Mouse (Mus musculus) stomach, postnatal 0 days (tissue): Measurements from ENCODE around the gene Hmga2. TPM values are rescaled to one million over a fixed set of nuclear protein-coding genes. Genes with fewer than 3 reads are reported as not detected.

Source experiments
- ATAC-seq: fragments of 200-750 bp; cut with Nextera tagmentation; 2 replicates; pipeline ENCODE4 v1.8.0; 2017; ENCODE audit not compliant: low FRiP score, low TSS enrichment
- DNase-seq: peaks from one replicate; pipeline ENCODE4 v3.0.0-alpha.2; 2016; ENCODE audit warnings: low spot score
- H3K27ac ChIP-seq: fragments of 300-500 bp; sonication (generic); replicated peaks from 2 replicates; pipeline ENCODE4 v1.5.1; 2014; ENCODE audit warnings: mild to moderate bottlenecking, control low read depth
- H3K27me3 ChIP-seq: fragments of 300-500 bp; sonication (generic); 2 replicates; pipeline ENCODE4 v1.6.1; 2014; ENCODE audit warnings: low read length; ENCODE audit not compliant: control insufficient read depth, insufficient read depth
- H3K36me3 ChIP-seq: fragments of 300-500 bp; sonication (generic); 2 replicates; pipeline ENCODE4 v1.6.1; 2014; ENCODE audit warnings: low read length, mixed read lengths; ENCODE audit not compliant: control insufficient read depth, insufficient read depth
- H3K4me1 ChIP-seq: fragments of 300-500 bp; sonication (generic); replicated peaks from 2 replicates; pipeline ENCODE4 v1.6.1; 2014; ENCODE audit warnings: antibody characterized with exemption; ENCODE audit not compliant: control insufficient read depth, insufficient read depth
- H3K4me2 ChIP-seq: fragments of 300-500 bp; sonication (generic); replicated peaks from 2 replicates; pipeline ENCODE4 v1.6.1; 2014; ENCODE audit warnings: low read depth, mild to moderate bottlenecking, control low read depth, moderate library complexity
- H3K4me3 ChIP-seq: fragments of 300-500 bp; sonication (generic); 2 replicates; pipeline ENCODE4 v1.5.1; 2014; ENCODE audit warnings: low read depth, low read length, control low read depth
- H3K9ac ChIP-seq: fragments of 300-500 bp; sonication (generic); 2 replicates; pipeline ENCODE4 v1.6.1; 2014; ENCODE audit warnings: mild to moderate bottlenecking, low read length, control low read depth, mixed read lengths
- H3K9me3 ChIP-seq: fragments of 300-500 bp; sonication (generic); 2 replicates; pipeline ENCODE4 v1.6.1; 2016; ENCODE audit warnings: low read length; ENCODE audit not compliant: control insufficient read depth
- CTCF ChIP-seq: IDR thresholded peaks from 2 replicates; pipeline ENCODE4 v1.5.1; 2016; ENCODE audit warnings: antibody characterized with exemption, low read depth, mild to moderate bottlenecking, moderate library complexity
- EP300 ChIP-seq: optimal IDR thresholded peaks from 2 replicates; pipeline ENCODE3; 2016; ENCODE audit warnings: antibody characterized with exemption
- WGBS: fragments of 180-500 bp; shearing (Covaris S2); extraction: QIAGEN DNeasy Blood & Tissue Kit; methylation state at CpG from one replicate; pipeline ENCODE4 v1.1.7; 2014; 5-methylcytosine and 5-hydroxymethylcytosine counted together
- polyA plus RNA-seq: library from polyadenylated mRNA; unstranded; fragments of >200 nt; fragmentation: Nextera tagmentation; extraction: Ambion mirVana; gene quantifications from 2 replicates; pipeline ENCODE4 v1.2.1, GENCODE M21; 2015

Gene Hmga2
- polyA plus RNA-seq, 1 experiment from 2014 or later = 3.6 TPM

- DNase-seq (no peak), ATAC-seq (no peak)
- 69% methylated on average over 5 of the region's 5 CpGs for WGBS
- no peaks in the 10 kb centered on the region for H3K36me3 ChIP-seq
- no peak overlapping the region for H3K9ac ChIP-seq
- H3K9me3 ChIP-seq = no peaks in the 10 kb centered on the region
- no peaks in the 10 kb centered on the region for H3K4me1 ChIP-seq
- TF ChIP-seq EP300 (no peak), CTCF (no peak)
- no peaks in the 10 kb centered on the region for H3K27me3 ChIP-seq
- H3K27ac ChIP-seq = no peak overlapping the region
- no peak overlapping the region for H3K4me3 ChIP-seq
- no peak overlapping the region for H3K4me2 ChIP-seq
Measured at GRCm38 (mm10) chr10:120465121-120465520, 11.1 kb downstream of the Hmga2 start.

DNA sequence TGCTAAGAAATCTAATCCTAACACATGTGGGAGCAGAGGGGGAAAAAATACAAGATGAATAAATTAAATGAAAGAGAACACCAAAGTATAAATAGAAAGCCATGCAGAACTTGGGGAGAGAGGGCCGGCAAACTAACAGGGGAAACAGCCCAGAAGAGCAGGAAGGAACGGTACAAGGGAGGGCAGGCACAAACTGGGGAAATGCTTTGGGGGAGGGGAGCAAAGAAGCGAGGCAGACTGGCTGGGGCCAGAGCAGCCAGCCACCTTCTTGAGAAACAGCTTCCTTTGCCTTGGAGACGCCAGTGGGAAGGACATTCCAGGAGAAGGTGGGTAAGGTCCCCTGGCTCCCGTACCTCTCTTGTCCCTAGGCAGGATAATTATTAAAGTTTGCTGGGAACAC lies 14.5 kb downstream of the Hmga2 start:
- no peak for ATAC-seq

DNA sequence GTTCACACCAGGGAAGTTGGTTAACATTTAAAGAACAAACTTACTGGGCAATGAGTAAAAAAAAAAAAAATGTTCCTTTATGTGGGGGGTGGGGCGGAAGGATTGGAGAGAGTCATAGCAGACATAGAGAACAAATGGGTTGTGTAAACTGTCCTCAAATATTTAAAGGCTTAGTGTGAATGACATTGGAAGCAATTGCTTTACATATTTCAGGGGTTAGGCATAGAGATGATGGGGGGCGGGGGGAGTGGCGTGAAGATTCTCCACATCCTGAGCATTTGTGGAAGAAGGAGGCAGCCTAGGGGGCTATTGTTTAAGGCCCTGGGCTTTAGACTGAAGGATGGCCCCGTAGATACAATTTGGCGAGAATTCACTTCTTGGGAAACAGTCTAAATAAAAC lies 15.0 kb downstream of the Hmga2 start:
- DNase-seq (no peak), ATAC-seq (no peak)
- no peaks in the 10 kb centered on the region for H3K36me3 ChIP-seq
- no peak overlapping the region for H3K4me3 ChIP-seq
- TF ChIP-seq CTCF (no peak), EP300 (no peak)
- no peak overlapping the region for H3K9ac ChIP-seq
- H3K4me1 ChIP-seq = no peaks in the 10 kb centered on the region
- H3K9me3 ChIP-seq = no peaks in the 10 kb centered on the region
- 46% methylated on average over 5 of the region's 5 CpGs for WGBS
- no peak overlapping the region for H3K4me2 ChIP-seq
- H3K27ac ChIP-seq = peak overlapping the region; percentile 49
- no peaks in the 10 kb centered on the region for H3K27me3 ChIP-seq

More for the DNA sequence above, 14.5 kb downstream of the Hmga2 start:
- H3K4me2 ChIP-seq = no peak overlapping the region; the same call in 1 of the 2 replicates
- peak; percentile 34 for DNase-seq
- peak overlapping the region; percentile 49 for H3K27ac ChIP-seq
- no peak overlapping the region for H3K4me3 ChIP-seq
- H3K36me3 ChIP-seq = no peaks in the 10 kb centered on the region
- TF ChIP-seq CTCF (no peak), EP300 (no peak)
- H3K9me3 ChIP-seq = no peaks in the 10 kb centered on the region
- no peak overlapping the region for H3K9ac ChIP-seq
- H3K4me1 ChIP-seq = no peaks in the 10 kb centered on the region
- H3K27me3 ChIP-seq = no peaks in the 10 kb centered on the region
- 24% methylated on average over 5 of the region's 5 CpGs for WGBS

DNA sequence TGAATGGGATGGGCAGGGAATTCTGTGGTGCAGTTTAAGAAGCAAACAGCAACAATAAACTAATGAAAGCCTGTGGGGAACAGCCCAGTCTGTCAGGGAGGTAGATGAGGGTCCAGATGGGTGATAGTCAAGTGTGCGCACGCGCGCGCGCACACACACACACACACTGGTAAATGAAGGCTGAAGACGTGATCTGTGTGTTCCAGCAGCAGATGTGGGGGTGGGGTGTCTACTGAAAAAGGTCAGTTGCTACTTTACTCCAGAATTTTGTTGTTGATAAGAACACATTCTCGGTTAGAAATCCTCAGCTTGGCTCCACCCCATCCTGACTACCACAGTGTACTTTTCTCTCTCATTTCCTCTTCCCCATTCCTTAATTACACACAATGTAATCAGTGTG lies 17.4 kb downstream of the Hmga2 start:
- 81% methylated on average over 8 of the region's 8 CpGs for WGBS
- DNase-seq = no peak
- H3K9me3 ChIP-seq = no peaks in the 10 kb centered on the region
- no peak overlapping the region for H3K27ac ChIP-seq
- peak; percentile 74 for ATAC-seq
- TF ChIP-seq CTCF (no peak), EP300 (no peak)
- no peaks in the 10 kb centered on the region for H3K27me3 ChIP-seq
- no peak overlapping the region for H3K4me3 ChIP-seq
- no peaks in the 10 kb centered on the region for H3K4me1 ChIP-seq
- no peak overlapping the region for H3K9ac ChIP-seq
- no peaks in the 10 kb centered on the region for H3K36me3 ChIP-seq
- no peak overlapping the region for H3K4me2 ChIP-seq

GRCm38 (mm10) chr10:120449661-120450284 lies 26.5 kb downstream of the Hmga2 start:
- TF ChIP-seq CTCF = no peak
- no peak for TF ChIP-seq EP300
- ATAC-seq (no peak), DNase-seq (no peak)
- Histone ChIP-seq H3K27me3 (no peaks in the 10 kb centered on the region), H3K9me3 (no peaks in the 10 kb centered on the region), H3K27ac (no peak overlapping the region), H3K9ac (no peak overlapping the region), H3K4me1 (no peaks in the 10 kb centered on the region), H3K36me3 (no peaks in the 10 kb centered on the region), H3K4me3 (no peak overlapping the region), H3K4me2 (no peak overlapping the region; the same call in 1 of the 2 replicates)
- WGBS = 65% methylated on average over 19 of the region's 19 CpGs

- no peak for ATAC-seq
- H3K27me3 ChIP-seq = no peaks in the 10 kb centered on the region
- no peaks in the 10 kb centered on the region for H3K9me3 ChIP-seq
- no peak overlapping the region for H3K4me2 ChIP-seq
- TF ChIP-seq EP300 = no peak
- TF ChIP-seq CTCF = no peak
- no peak overlapping the region for H3K27ac ChIP-seq
- no peak overlapping the region for H3K4me3 ChIP-seq
- 96% methylated on average over 6 of the region's 6 CpGs for WGBS
- no peak for DNase-seq
- no peaks in the 10 kb centered on the region for H3K4me1 ChIP-seq
- H3K36me3 ChIP-seq = no peaks in the 10 kb centered on the region
- no peak overlapping the region for H3K9ac ChIP-seq
Measured at GRCm38 (mm10) chr10:120446799-120447198, 29.5 kb downstream of the Hmga2 start.
